Mouse (Mus musculus) stomach, postnatal 0 days (tissue): ENCODE data around the gene Iqch.

Experiments used
- CTCF ChIP-seq: IDR thresholded peaks from 2 replicates; pipeline ENCODE4 v1.5.1; 2016; ENCODE audit warnings: antibody characterized with exemption, low read depth, mild to moderate bottlenecking, moderate library complexity
- EP300 ChIP-seq: optimal IDR thresholded peaks from 2 replicates; pipeline ENCODE3; 2016; ENCODE audit warnings: antibody characterized with exemption

- no peak for TF ChIP-seq CTCF
- TF ChIP-seq EP300 = no peak
Measured at GRCm38 (mm10) chr9:63534371-63534780, 67.9 kb downstream of the Iqch start.
